Mouse (Mus musculus): ENCODE data around the gene Med25. TPM values are rescaled to one million over a fixed set of nuclear protein-coding genes. Genes with fewer than 3 reads are reported as not detected.

The Med25 gene
- polyA plus RNA-seq, 1 experiment from 2014 or later: 114 TPM

- WGBS: 53% methylated on average over 14 of the region's 14 CpGs
- no peak overlapping the region for H3K27ac ChIP-seq (replicated peaks; ENCODE audit: low read depth, low read length)
- H3K9ac ChIP-seq (replicated peaks; ENCODE audit: low read length): peak overlapping the region; percentile 43; the same call in 1 of the 2 replicates
- peaks cover 6% of the 10 kb centered on the region; the same call in 1 of the 2 replicates for H3K4me1 ChIP-seq (ENCODE audit: control insufficient read depth, insufficient read depth, low read length)
- ATAC-seq (ENCODE audit: low FRiP score, low TSS enrichment) (no peak), DNase-seq (no peak)
- no peaks in the 10 kb centered on the region for H3K9me3 ChIP-seq (ENCODE audit: control insufficient read depth, low read length)
- peak overlapping the region; percentile 56 for H3K4me2 ChIP-seq (ENCODE audit: low read length)
- peaks cover 51% of the 10 kb centered on the region for H3K36me3 ChIP-seq (ENCODE audit: control insufficient read depth, insufficient read depth, low read length)
- H3K4me3 ChIP-seq (replicated peaks; ENCODE audit: low read depth, low read length): no peak overlapping the region; the same call in 1 of the 2 replicates
- peaks cover 15% of the 10 kb centered on the region for H3K27me3 ChIP-seq (ENCODE audit: control insufficient read depth, insufficient read depth, low read length)
These were observed 52.1 kb downstream of the Med25 start for GRCm38 (mm10) chr7:44840426-44840825.

- Histone ChIP-seq H3K27me3 (ENCODE audit: control insufficient read depth, insufficient read depth, low read length) (peaks cover 15% of the 10 kb centered on the region), H3K4me1 (ENCODE audit: control insufficient read depth, insufficient read depth, low read length) (peaks cover 6% of the 10 kb centered on the region; the same call in 1 of the 2 replicates), H3K4me2 (ENCODE audit: low read length) (peak overlapping the region; percentile 56), H3K4me3 (replicated peaks; ENCODE audit: low read depth, low read length) (peak overlapping the region; percentile 27), H3K9me3 (ENCODE audit: control insufficient read depth, low read length) (no peaks in the 10 kb centered on the region), H3K9ac (replicated peaks; ENCODE audit: low read length) (peak overlapping the region; percentile 43; the same call in 1 of the 2 replicates), H3K27ac (replicated peaks; ENCODE audit: low read depth, low read length) (no peak overlapping the region), H3K36me3 (ENCODE audit: control insufficient read depth, insufficient read depth, low read length) (peaks cover 43% of the 10 kb centered on the region)
- DNase-seq (peak; percentile 78), ATAC-seq (ENCODE audit: low FRiP score, low TSS enrichment) (peak; percentile 54)
- WGBS: 2% methylated on average over 58 of the region's 58 CpGs
These were observed 52.9 kb downstream of the Med25 start for GRCm38 (mm10) chr7:44839491-44840191.

- Histone ChIP-seq H3K4me3 (replicated peaks; ENCODE audit: low read depth, low read length) (peak overlapping the region; percentile 27), H3K4me2 (ENCODE audit: low read length) (peak overlapping the region; percentile 56), H3K4me1 (ENCODE audit: control insufficient read depth, insufficient read depth, low read length) (peaks cover 6% of the 10 kb centered on the region; the same call in 1 of the 2 replicates), H3K27ac (replicated peaks; ENCODE audit: low read depth, low read length) (no peak overlapping the region), H3K36me3 (ENCODE audit: control insufficient read depth, insufficient read depth, low read length) (peaks cover 38% of the 10 kb centered on the region), H3K9me3 (ENCODE audit: control insufficient read depth, low read length) (no peaks in the 10 kb centered on the region), H3K9ac (replicated peaks; ENCODE audit: low read length) (peak overlapping the region; percentile 43; the same call in 1 of the 2 replicates), H3K27me3 (ENCODE audit: control insufficient read depth, insufficient read depth, low read length) (peaks cover 15% of the 10 kb centered on the region)
- ATAC-seq (ENCODE audit: low FRiP score, low TSS enrichment): no peak; the same call in 1 of the 2 replicates
- DNase-seq: no peak
- WGBS: 30% methylated on average over 11 of the region's 11 CpGs
These were observed 53.4 kb downstream of the Med25 start for GRCm38 (mm10) chr7:44839171-44839490.

- Histone ChIP-seq H3K27ac (replicated peaks; ENCODE audit: low read depth, low read length) (no peak overlapping the region), H3K4me3 (replicated peaks; ENCODE audit: low read depth, low read length) (no peak overlapping the region), H3K9me3 (ENCODE audit: control insufficient read depth, low read length) (no peaks in the 10 kb centered on the region), H3K36me3 (ENCODE audit: control insufficient read depth, insufficient read depth, low read length) (peaks cover 27% of the 10 kb centered on the region), H3K4me1 (ENCODE audit: control insufficient read depth, insufficient read depth, low read length) (peaks cover 6% of the 10 kb centered on the region; the same call in 1 of the 2 replicates), H3K4me2 (ENCODE audit: low read length) (no peak overlapping the region), H3K27me3 (ENCODE audit: control insufficient read depth, insufficient read depth, low read length) (peaks cover 15% of the 10 kb centered on the region), H3K9ac (replicated peaks; ENCODE audit: low read length) (no peak overlapping the region)
- WGBS: 84% methylated on average over 6 of the region's 6 CpGs
- ATAC-seq (ENCODE audit: low FRiP score, low TSS enrichment): no peak
- DNase-seq: no peak
These were observed 54.4 kb downstream of the Med25 start for GRCm38 (mm10) chr7:44838073-44838472.

GRCm38 (mm10) chr7:44836423-44837053, 56.0 kb downstream of the Med25 start:
- no peak overlapping the region for H3K4me2 ChIP-seq (ENCODE audit: low read length)
- DNase-seq (no peak), ATAC-seq (ENCODE audit: low FRiP score, low TSS enrichment) (no peak)
- 89% methylated on average over 9 of the region's 9 CpGs for WGBS
- H3K27me3 ChIP-seq (ENCODE audit: control insufficient read depth, insufficient read depth, low read length): peaks cover 15% of the 10 kb centered on the region
- H3K9me3 ChIP-seq (ENCODE audit: control insufficient read depth, low read length): no peaks in the 10 kb centered on the region
- no peak overlapping the region for H3K9ac ChIP-seq (replicated peaks; ENCODE audit: low read length)
- H3K27ac ChIP-seq (replicated peaks; ENCODE audit: low read depth, low read length): no peak overlapping the region
- no peak overlapping the region for H3K4me3 ChIP-seq (replicated peaks; ENCODE audit: low read depth, low read length)
- peaks cover 6% of the 10 kb centered on the region; the same call in 1 of the 2 replicates for H3K4me1 ChIP-seq (ENCODE audit: control insufficient read depth, insufficient read depth, low read length)
- peaks cover 22% of the 10 kb centered on the region for H3K36me3 ChIP-seq (ENCODE audit: control insufficient read depth, insufficient read depth, low read length)

GRCm38 (mm10) chr7:44836016-44836404, 56.5 kb downstream of the Med25 start:
- H3K4me2 ChIP-seq (ENCODE audit: low read length): no peak overlapping the region
- 57% methylated on average over 3 of the region's 3 CpGs for WGBS
- peaks cover 15% of the 10 kb centered on the region for H3K27me3 ChIP-seq (ENCODE audit: control insufficient read depth, insufficient read depth, low read length)
- H3K27ac ChIP-seq (replicated peaks; ENCODE audit: low read depth, low read length): no peak overlapping the region
- no peak overlapping the region for H3K9ac ChIP-seq (replicated peaks; ENCODE audit: low read length)
- DNase-seq (no peak), ATAC-seq (ENCODE audit: low FRiP score, low TSS enrichment) (no peak)
- no peaks in the 10 kb centered on the region for H3K9me3 ChIP-seq (ENCODE audit: control insufficient read depth, low read length)
- peaks cover 6% of the 10 kb centered on the region; the same call in 1 of the 2 replicates for H3K4me1 ChIP-seq (ENCODE audit: control insufficient read depth, insufficient read depth, low read length)
- no peak overlapping the region for H3K4me3 ChIP-seq (replicated peaks; ENCODE audit: low read depth, low read length)
- H3K36me3 ChIP-seq (ENCODE audit: control insufficient read depth, insufficient read depth, low read length): peaks cover 22% of the 10 kb centered on the region

GRCm38 (mm10) chr7:44835373-44836015, 57.0 kb downstream of the Med25 start:
- no peaks in the 10 kb centered on the region for H3K9me3 ChIP-seq (ENCODE audit: control insufficient read depth, low read length)

GRCm38 (mm10) chr7:44832763-44833162, 59.7 kb downstream of the Med25 start:
- Histone ChIP-seq H3K27me3 (ENCODE audit: control insufficient read depth, insufficient read depth, low read length) (no peaks in the 10 kb centered on the region), H3K4me2 (ENCODE audit: low read length) (no peak overlapping the region), H3K4me3 (replicated peaks; ENCODE audit: low read depth, low read length) (no peak overlapping the region), H3K4me1 (ENCODE audit: control insufficient read depth, insufficient read depth, low read length) (no peaks in the 10 kb centered on the region), H3K9me3 (ENCODE audit: control insufficient read depth, low read length) (no peaks in the 10 kb centered on the region), H3K36me3 (ENCODE audit: control insufficient read depth, insufficient read depth, low read length) (peaks cover 46% of the 10 kb centered on the region), H3K27ac (replicated peaks; ENCODE audit: low read depth, low read length) (no peak overlapping the region), H3K9ac (replicated peaks; ENCODE audit: low read length) (no peak overlapping the region)
- 81% methylated on average over 4 of the region's 4 CpGs for WGBS
- DNase-seq (no peak), ATAC-seq (ENCODE audit: low FRiP score, low TSS enrichment) (no peak)

More at GRCm38 (mm10) chr7:44835373-44836015, 57.0 kb downstream of the Med25 start:
- no peak for DNase-seq
- H3K9ac ChIP-seq (replicated peaks; ENCODE audit: low read length): no peak overlapping the region
- H3K4me1 ChIP-seq (ENCODE audit: control insufficient read depth, insufficient read depth, low read length): peaks cover 6% of the 10 kb centered on the region; the same call in 1 of the 2 replicates
- no peak overlapping the region for H3K4me2 ChIP-seq (ENCODE audit: low read length)
- 81% methylated on average over 1 of the region's 1 CpGs for WGBS
- ATAC-seq (ENCODE audit: low FRiP score, low TSS enrichment): no peak
- H3K4me3 ChIP-seq (replicated peaks; ENCODE audit: low read depth, low read length): no peak overlapping the region
- H3K27me3 ChIP-seq (ENCODE audit: control insufficient read depth, insufficient read depth, low read length): peaks cover 10% of the 10 kb centered on the region
- H3K27ac ChIP-seq (replicated peaks; ENCODE audit: low read depth, low read length): no peak overlapping the region
- peaks cover 23% of the 10 kb centered on the region for H3K36me3 ChIP-seq (ENCODE audit: control insufficient read depth, insufficient read depth, low read length)

Measured in midbrain, embryonic 14.5 days (tissue).